Mouse (Mus musculus): ENCODE measurements at regions not wholly inside any gene's neighbourhood (a gene's known extent, or its start where the extent isn't known, plus 50 kb on each side); places are given as distances from the start of the nearest gene placed in this dataset.
"Not testable (repeated sequence)": the region's sequence is repeated elsewhere in the genome, so short reads cannot be mapped to it uniquely, and the experiment has no call there.

GRCm38 (mm10) chr6:102005627-102006026, 567.3 kb downstream of the Cntn3 start:
- DNase-seq (ENCODE audit: low read depth, low spot score) = no peak

- peak; percentile 3 for DNase-seq (ENCODE audit: low read depth, low spot score)
Measured at GRCm38 (mm10) chr6:101998181-101998580, 574.7 kb downstream of the Cntn3 start.

- no peak for DNase-seq (ENCODE audit: low read depth, low spot score)
Measured at GRCm38 (mm10) chr6:101997629-101998028, 575.3 kb downstream of the Cntn3 start.

DNA sequence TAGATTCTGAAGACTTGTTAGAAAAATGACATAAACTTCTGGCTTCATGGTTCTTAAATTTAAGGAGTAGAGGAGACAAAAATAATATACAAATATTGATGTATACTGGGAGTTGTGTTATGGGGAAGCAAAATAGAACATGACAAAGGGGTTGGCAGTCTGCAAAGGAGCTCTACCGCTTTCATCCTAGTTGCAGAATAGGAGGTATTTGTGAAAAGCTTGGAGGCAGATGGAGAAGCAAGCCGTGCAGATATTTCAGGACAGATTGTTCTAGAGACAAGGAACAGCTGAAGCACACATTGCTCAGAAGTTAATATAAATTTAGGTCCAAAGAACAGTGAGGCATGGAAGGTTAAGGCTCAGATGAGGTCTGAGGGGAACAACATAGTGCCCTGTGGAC, 580.1 kb downstream of the Cntn3 start:
- no peak for DNase-seq (ENCODE audit: low read depth, low spot score)

DNA sequence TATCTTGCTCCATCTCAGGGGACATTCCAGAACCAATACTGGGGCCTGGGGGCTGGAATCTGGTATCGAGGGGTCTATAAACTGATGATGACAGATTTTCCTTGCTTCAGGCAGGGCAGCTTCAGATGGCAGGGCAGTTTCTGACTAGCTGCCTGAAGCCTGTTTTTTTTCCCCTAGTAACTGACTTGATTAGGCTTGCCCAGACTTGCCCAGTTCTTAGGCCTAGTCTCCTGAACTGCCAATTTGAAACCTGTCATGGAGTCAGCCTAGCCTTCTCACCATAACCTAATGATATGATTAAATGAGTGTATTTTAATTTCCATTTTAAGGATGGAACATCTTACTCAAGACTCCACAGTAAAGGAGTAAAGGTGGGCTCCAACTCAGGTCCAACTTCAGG, 591.2 kb downstream of the Cntn3 start:
- DNase-seq (ENCODE audit: low read depth, low spot score) = peak; percentile 40

GRCm38 (mm10) chr6:101979213-101979612, 593.7 kb downstream of the Cntn3 start:
- peak; percentile 93 for DNase-seq (ENCODE audit: low read depth, low spot score)

- no peak for DNase-seq (ENCODE audit: low read depth, low spot score)
Measured at GRCm38 (mm10) chr6:101964941-101965340, 587.2 kb upstream of the Pdzrn3 start.

DNA sequence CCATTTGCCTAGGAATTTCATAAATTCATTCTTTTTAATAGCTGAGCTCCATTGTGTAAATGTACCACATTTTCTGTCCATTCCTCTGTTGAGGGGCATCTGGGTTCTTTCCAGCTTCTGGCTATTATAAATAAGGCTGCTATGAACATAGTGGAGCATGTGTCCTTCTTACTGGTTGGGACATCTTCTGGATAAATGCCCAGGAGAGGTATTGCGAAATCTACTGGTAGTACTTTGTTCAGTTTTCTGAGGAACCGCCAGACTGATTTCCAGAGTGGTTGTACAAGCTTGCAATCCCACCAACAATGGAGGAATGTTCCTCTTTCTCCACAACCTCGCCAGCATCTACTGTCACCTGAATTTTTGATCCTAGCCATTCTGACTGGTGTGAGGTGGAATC, 583.8 kb upstream of the Pdzrn3 start:
- DNase-seq (ENCODE audit: low read depth, low spot score) = not testable (repeated sequence)

GRCm38 (mm10) chr6:101949681-101950080, 572.0 kb upstream of the Pdzrn3 start:
- DNase-seq (ENCODE audit: low read depth, low spot score) = no peak

GRCm38 (mm10) chr6:101948950-101949349, 571.3 kb upstream of the Pdzrn3 start:
- no peak for DNase-seq (ENCODE audit: low read depth, low spot score)

DNA sequence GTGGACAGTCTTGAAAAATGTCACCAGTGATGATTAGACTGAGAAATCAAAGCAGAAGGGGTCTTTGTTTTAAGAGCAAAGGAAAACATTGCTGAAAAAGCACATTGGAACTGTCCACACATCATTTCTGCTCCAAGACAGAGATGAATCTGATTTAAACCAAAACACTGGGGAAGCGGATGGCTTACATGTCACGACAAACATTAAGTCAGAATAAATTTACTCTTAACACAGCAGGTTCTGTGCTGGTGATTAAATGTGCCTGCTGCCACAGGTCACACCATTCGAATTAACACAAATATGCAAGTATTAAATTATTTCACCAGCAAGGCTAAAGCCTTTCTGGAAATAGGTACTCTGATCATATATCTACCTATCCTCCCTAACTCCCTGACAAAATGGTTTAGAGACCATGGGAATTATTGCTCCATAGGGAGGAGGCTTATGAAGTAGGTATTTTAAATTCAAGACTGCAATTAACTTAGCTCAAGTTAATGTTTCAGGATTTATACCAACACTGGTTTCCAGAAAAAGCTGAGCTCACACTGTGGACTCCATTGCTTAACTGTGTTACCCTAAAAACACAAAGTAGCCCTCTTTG, 562.7 kb upstream of the Pdzrn3 start:
- DNase-seq (ENCODE audit: low read depth, low spot score) = no peak

DNA sequence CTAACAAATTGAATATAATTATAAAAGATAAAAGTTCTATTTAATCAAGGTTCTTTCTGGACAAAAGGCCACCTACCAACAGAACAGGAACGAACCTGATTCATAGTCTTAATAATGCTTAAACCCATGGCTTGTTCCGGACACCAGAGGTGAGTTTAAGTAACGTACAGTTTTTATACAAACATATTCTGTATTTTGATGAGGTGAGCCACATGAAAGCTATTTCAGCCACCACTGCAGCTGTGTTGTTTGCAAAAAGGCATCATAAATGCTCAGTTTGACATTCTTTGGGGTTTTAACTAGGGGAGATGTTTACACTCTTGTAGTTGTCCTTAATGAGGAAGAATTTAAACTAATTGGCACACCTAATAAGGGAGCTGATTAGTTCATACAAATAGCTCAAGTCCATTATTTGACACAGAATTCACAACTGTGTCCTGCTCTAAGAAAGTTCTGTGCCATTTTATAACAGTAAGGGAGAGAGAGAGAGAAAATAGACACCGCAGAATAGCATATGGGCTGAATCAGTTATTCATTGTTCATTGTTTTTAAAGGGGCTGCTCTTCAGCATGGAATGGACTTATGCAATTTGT, 560.8 kb upstream of the Pdzrn3 start:
- DNase-seq (ENCODE audit: low read depth, low spot score) = no peak

- DNase-seq (ENCODE audit: low read depth, low spot score) = no peak
Measured at GRCm38 (mm10) chr6:101937467-101938392, 560.0 kb upstream of the Pdzrn3 start.

DNA sequence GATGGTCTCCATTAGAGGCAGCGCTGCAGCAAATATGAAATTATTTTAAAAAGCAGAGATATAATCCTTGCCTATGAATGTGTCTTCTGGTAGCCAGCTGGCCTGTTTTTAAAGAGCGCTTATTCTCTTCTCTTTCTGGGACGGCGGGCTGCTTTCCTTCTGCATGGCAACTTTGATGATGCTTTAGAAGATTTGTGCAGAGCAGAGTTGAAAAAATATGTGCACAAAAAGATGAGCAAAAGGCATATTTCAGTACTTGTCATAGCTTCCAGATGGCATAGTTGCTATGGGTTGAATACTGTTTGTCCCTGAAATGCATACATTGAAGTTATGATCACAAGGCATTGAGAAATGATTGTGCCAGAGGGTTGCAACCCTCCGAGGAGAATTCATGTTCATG, 554.1 kb upstream of the Pdzrn3 start:
- no peak for DNase-seq (ENCODE audit: low read depth, low spot score)

DNA sequence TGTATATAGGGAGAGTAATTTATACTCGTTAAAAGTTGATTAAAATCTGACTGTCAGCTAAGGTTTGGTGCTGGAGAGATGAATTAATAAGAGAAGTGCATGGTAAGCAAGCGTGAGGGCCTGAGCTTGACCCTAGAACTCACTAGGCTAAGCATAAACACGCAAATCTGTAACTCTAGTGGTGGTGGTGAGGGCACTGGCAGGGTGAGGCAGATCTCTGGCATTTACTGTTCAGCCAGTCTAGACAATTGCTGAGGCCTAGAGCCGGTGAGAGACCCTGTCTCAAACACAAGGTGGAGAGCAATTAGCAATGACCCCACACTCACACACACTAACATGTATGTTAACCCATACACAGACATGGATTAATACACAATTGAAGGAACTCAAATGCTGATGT, 544.0 kb upstream of the Pdzrn3 start:
- no peak for DNase-seq (ENCODE audit: low read depth, low spot score)

DNA sequence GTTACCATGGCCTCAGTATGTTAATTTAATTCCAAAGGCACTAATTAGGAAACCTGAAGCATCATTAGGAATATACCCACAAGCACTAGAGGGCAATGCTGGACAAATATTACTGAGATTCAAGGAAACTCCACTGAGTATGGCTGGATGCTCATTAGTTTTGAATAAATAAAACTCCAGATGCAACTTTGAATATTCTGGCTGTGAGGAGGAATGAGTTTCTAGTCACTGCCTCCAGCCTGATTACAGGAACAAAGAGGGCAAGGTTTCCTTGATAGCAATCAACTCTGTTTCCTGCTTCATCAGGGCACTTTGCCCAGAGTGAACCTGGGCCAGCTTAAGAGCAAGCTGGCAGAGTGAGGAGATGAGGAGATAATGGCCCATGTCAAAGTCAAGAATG, 543.5 kb upstream of the Pdzrn3 start:
- no peak for DNase-seq (ENCODE audit: low read depth, low spot score)

DNA sequence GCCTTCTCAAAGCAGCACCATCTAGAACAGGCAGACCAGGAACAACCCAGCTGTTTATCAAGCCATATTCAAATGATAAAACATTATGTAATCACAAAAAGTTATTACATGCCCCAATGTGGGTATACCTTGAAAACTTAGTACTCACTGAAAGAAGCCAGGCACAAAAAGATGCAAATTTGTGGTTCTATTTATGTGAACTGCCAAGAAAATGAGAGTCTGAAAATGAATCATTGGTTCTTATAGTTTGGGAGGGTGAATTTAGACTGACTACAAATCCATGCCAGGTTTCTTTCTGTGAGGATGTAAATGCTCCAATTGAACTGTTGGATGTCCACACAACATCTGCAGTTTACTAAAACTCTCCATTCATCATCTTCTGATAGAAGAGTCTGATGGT, 541.2 kb upstream of the Pdzrn3 start:
- no peak for DNase-seq (ENCODE audit: low read depth, low spot score)

DNA sequence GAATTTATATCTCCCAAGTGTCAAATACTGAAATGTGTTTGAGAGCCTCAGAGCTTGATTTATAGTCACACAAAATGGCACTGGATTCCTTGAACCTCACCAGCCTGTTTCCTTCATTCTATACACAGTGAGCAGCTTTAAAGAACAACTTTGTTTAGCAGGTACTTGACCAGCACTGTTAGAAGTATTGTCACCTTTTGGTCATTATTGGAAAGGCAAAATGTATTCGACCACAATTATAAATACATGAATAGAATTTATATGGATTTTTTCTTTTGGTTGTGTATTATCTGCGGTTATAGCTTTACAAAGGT, 527.3 kb upstream of the Pdzrn3 start:
- no peak for DNase-seq (ENCODE audit: low read depth, low spot score)

DNA sequence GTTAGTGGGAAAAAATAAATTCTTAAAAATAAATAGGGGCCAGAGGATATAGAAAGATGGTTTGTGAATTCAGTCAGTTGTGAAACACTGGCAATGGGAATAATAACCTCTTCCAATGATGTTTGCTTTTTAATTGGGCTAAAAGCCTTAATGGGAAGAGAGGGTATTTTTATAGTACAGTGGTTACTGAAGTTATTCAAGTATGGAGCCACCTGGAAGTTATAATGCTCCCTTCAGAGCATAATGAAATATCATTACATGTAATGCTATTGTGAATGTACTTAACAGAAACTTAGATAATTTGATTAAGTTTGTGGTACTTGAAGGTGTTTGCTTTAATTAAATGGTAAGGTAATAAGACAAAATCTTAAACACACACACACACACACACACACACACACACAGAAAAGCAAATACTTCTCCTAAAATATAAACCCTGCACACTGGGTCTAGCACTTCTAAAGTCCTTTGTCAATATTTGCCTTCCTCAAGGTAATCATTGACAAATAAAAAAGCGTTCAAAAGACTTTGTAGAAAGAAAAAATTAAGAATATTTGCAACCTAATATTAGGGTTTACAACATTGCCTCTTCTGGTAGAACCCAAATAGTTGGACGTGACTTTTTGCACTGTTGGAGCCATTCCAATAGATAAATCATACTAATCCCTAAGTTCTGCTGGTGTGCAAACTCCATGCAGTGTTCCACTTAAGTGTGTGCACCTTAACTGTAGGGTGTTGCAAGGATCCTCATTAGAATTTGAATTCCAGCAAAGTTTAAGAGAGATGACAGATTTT, 526.7 kb upstream of the Pdzrn3 start:
- no peak for DNase-seq (ENCODE audit: low read depth, low spot score)

GRCm38 (mm10) chr6:101902276-101902675, 524.6 kb upstream of the Pdzrn3 start:
- DNase-seq (ENCODE audit: low read depth, low spot score) = no peak

DNA sequence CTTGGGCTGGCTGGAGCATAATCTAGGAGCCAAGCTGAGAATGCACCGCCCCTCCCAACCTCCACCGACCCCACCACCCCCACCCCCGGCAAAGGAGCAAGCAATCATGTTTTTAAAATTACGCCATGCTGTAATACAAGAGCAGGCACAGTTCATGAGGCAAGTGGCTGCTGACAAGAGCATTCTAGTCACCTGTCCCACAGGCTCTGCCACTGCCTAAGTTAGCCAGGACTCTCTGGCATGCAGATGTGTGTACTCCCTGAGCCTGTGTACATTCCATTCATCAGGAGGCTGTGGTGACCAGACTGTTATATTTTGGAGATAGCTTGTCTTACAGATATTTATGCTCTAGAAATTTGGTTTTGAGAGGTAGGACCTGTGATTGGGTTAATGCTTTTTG, 520.8 kb upstream of the Pdzrn3 start:
- DNase-seq (ENCODE audit: low read depth, low spot score) = no peak

GRCm38 (mm10) chr6:101890655-101891054, 513.0 kb upstream of the Pdzrn3 start:
- no peak for DNase-seq (ENCODE audit: low read depth, low spot score)
